Mouse (Mus musculus) left cerebral cortex, postnatal 14 days (tissue): ENCODE measurements at regions not wholly inside any gene's neighbourhood (a gene's known extent, or its start where the extent isn't known, plus 50 kb on each side); places are given as distances from the start of the nearest gene placed in this dataset.

ENCODE experiments used
- DNase-seq, 2 experiments: peaks; one replicate each; pipeline ENCODE4 v3.0.0; 2021 to 2022; ENCODE audit warnings: low spot score in 2 of 2, mixed read lengths in 1 of 2
- intact Hi-C: fragments of 180-260 bp; cut with DNase I; formaldehyde crosslinking; loops from one replicate; pipeline ENCODE4 v1.15.1; 2025

- no peak for DNase-seq
- intact Hi-C loops = loop anchor here (5.0 kb wide), 1 partner anchor 446 kb away; the partner anchor contains the start of gene Fam84a
Observed at GRCm38 (mm10) chr12:13706510-13706909, 437.6 kb downstream of the Nbas start.

DNA sequence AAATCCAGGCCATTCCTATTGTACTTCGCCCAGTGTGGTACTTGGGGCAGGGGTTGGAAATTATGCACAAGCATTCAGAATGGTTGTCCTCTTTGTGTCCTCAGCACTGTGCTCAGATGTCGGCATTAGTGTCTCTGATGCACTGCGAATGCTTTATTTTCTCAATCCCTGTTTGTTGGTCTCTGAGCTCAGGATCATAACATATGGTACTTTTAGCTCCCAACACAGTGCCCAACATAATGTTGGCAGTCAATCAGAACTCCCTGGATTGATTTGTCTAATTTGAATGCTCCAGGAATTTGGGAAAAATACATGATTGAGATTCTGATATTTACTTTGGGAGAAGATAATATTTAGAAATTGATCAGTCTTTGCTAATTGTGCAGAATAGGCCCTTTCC, 434.7 kb downstream of the Nbas start:
- DNase-seq = no peak
- intact Hi-C loops = no loop called here

- DNase-seq = peak in 1 of 2 experiments; percentile 19
- intact Hi-C loops = no loop called here
Observed at GRCm38 (mm10) chr12:13699858-13700257, 430.9 kb downstream of the Nbas start.

DNA sequence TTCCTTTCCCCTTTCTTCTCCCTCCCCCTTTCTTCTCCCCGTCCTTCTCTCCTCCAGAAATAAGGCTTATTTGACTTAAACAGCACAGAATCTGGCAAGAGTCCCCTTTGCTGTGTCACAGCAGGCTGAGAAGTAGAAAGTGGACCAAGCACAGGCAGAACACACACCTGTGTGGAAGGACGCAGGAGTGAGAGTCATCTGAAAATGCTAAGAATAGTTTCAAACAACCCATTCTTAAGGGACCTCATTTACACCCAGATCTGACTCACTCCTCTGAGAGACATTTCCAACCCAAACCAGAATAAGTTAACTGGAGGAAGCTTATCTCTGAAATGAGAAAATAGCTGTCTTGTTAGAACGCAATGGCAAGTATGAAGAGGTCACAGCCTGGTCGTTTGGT, 429.9 kb downstream of the Nbas start:
- intact Hi-C loops = no loop called here

GRCm38 (mm10) chr12:13691394-13692165, 422.6 kb downstream of the Nbas start:
- DNase-seq = no peak
- intact Hi-C loops = no loop called here

More for the DNA sequence above, 429.9 kb downstream of the Nbas start:
- peak in 1 of 2 experiments; percentile 10 for DNase-seq

GRCm38 (mm10) chr12:13677266-13677665, 408.3 kb downstream of the Nbas start:
- intact Hi-C loops = no loop called here
- peak in 1 of 2 experiments; percentile 26 for DNase-seq

GRCm38 (mm10) chr12:13669453-13669852, 400.5 kb downstream of the Nbas start:
- DNase-seq = no peak
- intact Hi-C loops = no loop called here

- no peak for DNase-seq
Observed at GRCm38 (mm10) chr12:13668485-13669022, 399.6 kb downstream of the Nbas start.

DNA sequence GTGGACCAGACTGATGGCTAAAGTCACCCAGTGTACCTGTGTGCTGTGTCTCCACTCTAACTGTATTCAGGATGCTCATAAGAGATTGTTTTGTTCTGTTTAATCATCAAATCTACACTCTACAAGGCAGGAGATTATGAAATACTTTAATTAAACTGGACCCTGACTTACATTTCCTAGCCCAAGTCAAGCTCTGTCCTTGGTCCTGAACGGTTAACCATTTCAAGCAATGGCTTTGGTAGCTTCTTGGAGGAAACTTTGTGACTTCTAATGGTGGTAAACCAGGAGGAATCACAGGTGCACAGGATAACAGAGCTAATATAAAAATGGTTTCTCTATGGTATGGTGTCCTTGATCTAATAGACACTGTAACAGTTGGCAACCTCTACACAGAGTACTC, 370.4 kb downstream of the Nbas start:
- DNase-seq = no peak

More at GRCm38 (mm10) chr12:13668485-13669022, 399.6 kb downstream of the Nbas start:
- intact Hi-C loops = no loop called here

More for the DNA sequence above, 370.4 kb downstream of the Nbas start:
- intact Hi-C loops = no loop called here
